Mouse (Mus musculus): ENCODE measurements around the gene Ncs1. TPM values are rescaled to one million over a fixed set of nuclear protein-coding genes. Genes with fewer than 3 reads are reported as not detected.

Ncs1 gene
- polyA plus RNA-seq, 1 experiment from 2014 or later: 59.5 TPM

- H3K27ac ChIP-seq (replicated peaks; ENCODE audit: low read depth, low read length): no peak overlapping the region
- H3K36me3 ChIP-seq (replicated peaks; ENCODE audit: control insufficient read depth, insufficient read depth, low read depth, low read length): no peaks in the 10 kb centered on the region
- no peak for ATAC-seq (replicated peaks; ENCODE audit: insufficient number of reproducible peaks, low FRiP score, low TSS enrichment, low read depth)
- H3K4me1 ChIP-seq (ENCODE audit: control insufficient read depth, insufficient read depth, low read length): no peaks in the 10 kb centered on the region
- H3K4me3 ChIP-seq (ENCODE audit: low read depth, low read length): no peak overlapping the region
- DNase-seq (ENCODE audit: low spot score): no peak
- 69% methylated on average over 7 of the region's 7 CpGs for whole genome bisulfite sequencing
- H3K9ac ChIP-seq (replicated peaks; ENCODE audit: low read length): no peak overlapping the region
- H3K4me2 ChIP-seq (ENCODE audit: low read depth, low read length): no peak overlapping the region
- H3K9me3 ChIP-seq (replicated peaks; ENCODE audit: control insufficient read depth, low read length): no peaks in the 10 kb centered on the region
- H3K27me3 ChIP-seq (ENCODE audit: control insufficient read depth, insufficient read depth, low read length): no peaks in the 10 kb centered on the region
Observed at GRCm38 (mm10) chr2:31220844-31221243, 24.8 kb upstream of the Ncs1 start.

DNA sequence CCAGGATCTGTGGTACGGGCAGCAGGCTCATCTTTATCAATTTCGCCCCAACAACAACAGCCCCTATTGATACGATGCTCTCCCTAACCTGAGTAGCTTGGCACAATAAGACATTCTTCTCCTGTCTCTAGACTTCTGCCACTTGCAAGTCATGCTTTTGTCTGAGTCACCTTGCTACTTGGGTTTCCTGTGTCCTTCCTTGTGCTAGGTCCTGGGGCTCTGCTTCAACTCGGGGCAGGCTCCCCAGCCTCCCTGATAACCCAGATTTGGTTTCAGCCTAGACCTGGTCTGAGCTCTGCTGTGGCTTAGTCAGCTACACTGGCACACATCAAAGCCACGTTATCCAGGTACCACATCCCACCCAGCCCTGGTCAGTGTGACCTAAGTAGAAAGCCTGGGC, 24.0 kb upstream of the Ncs1 start:
- WGBS: 82% methylated on average over 5 of the region's 5 CpGs
- Histone ChIP-seq H3K9me3 (replicated peaks; ENCODE audit: control insufficient read depth, low read length) (peaks cover 7% of the 10 kb centered on the region), H3K4me3 (ENCODE audit: low read depth, low read length) (no peak overlapping the region), H3K36me3 (replicated peaks; ENCODE audit: control insufficient read depth, insufficient read depth, low read depth, low read length) (no peaks in the 10 kb centered on the region), H3K27me3 (ENCODE audit: control insufficient read depth, insufficient read depth, low read length) (no peaks in the 10 kb centered on the region), H3K27ac (replicated peaks; ENCODE audit: low read depth, low read length) (no peak overlapping the region), H3K4me2 (ENCODE audit: low read depth, low read length) (no peak overlapping the region), H3K4me1 (ENCODE audit: control insufficient read depth, insufficient read depth, low read length) (no peaks in the 10 kb centered on the region), H3K9ac (replicated peaks; ENCODE audit: low read length) (no peak overlapping the region)
- no peak for DNase-seq (ENCODE audit: low spot score)
- ATAC-seq (replicated peaks; ENCODE audit: insufficient number of reproducible peaks, low FRiP score, low TSS enrichment, low read depth): no peak

DNA sequence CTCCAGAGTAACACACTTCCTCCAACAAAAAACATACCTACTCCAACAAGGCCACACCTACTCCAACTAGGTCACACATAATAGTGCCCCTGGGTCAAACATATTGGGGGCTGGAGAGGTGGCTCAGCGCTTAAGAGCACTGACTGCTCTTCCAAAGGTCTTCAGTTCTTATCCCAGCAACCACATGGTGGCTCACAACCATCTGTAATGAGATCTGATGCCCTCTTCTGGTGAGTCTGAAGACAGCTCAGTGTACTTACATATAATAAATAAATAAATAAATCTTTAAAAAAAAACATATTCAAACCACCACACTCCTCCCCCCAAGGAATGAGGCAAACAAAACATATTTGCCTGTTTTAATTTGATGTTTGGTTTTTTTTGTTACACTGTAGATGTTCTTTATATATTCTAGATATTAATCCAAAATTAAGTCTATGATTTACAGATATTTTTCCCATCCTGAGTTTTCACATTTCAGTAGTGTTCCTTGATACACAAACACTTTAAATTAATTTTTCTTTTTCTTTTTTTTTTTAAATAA, 16.8 kb upstream of the Ncs1 start:
- Histone ChIP-seq H3K27me3 (ENCODE audit: control insufficient read depth, insufficient read depth, low read length) (no peaks in the 10 kb centered on the region), H3K4me3 (ENCODE audit: low read depth, low read length) (no peak overlapping the region), H3K27ac (replicated peaks; ENCODE audit: low read depth, low read length) (no peak overlapping the region), H3K9me3 (replicated peaks; ENCODE audit: control insufficient read depth, low read length) (peaks cover 7% of the 10 kb centered on the region), H3K4me1 (ENCODE audit: control insufficient read depth, insufficient read depth, low read length) (no peaks in the 10 kb centered on the region), H3K9ac (replicated peaks; ENCODE audit: low read length) (no peak overlapping the region), H3K4me2 (ENCODE audit: low read depth, low read length) (no peak overlapping the region), H3K36me3 (replicated peaks; ENCODE audit: control insufficient read depth, insufficient read depth, low read depth, low read length) (no peaks in the 10 kb centered on the region)
- 52% methylated on average over 1 of the region's 1 CpGs for WGBS
- ATAC-seq (replicated peaks; ENCODE audit: insufficient number of reproducible peaks, low FRiP score, low TSS enrichment, low read depth): no peak
- no peak for DNase-seq (ENCODE audit: low spot score)

DNA sequence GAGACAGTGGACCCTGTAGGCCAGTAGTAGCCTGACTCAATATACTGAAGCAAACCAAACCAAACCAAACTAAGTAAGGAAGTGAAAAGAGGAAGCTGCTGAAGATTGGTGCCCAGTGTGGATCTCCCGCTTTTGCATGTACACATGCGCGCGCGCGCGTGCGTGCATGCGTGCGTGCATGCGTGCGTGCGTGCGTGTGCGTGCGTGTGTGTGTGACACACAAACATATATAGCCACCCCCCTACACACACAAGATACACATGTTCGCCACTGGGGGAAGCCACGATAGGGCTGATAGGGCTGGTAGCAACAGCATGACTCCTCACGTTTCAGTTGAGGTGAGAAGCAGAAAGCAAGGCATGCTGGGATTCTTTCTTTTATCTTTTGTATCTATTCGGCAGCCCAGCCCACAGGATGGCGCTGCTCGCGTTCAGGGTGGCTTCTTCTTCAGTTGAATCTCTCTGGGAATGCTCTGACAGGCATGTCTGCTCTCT, 6.4 kb upstream of the Ncs1 start:
- Histone ChIP-seq H3K4me2 (ENCODE audit: low read depth, low read length) (no peak overlapping the region; the same call in 1 of the 2 replicates), H3K9ac (replicated peaks; ENCODE audit: low read length) (no peak overlapping the region), H3K36me3 (replicated peaks; ENCODE audit: control insufficient read depth, insufficient read depth, low read depth, low read length) (no peaks in the 10 kb centered on the region), H3K27ac (replicated peaks; ENCODE audit: low read depth, low read length) (no peak overlapping the region), H3K9me3 (replicated peaks; ENCODE audit: control insufficient read depth, low read length) (no peaks in the 10 kb centered on the region), H3K4me1 (ENCODE audit: control insufficient read depth, insufficient read depth, low read length) (no peaks in the 10 kb centered on the region), H3K27me3 (ENCODE audit: control insufficient read depth, insufficient read depth, low read length) (no peaks in the 10 kb centered on the region), H3K4me3 (ENCODE audit: low read depth, low read length) (no peak overlapping the region)
- peak; percentile 63 for DNase-seq (ENCODE audit: low spot score)
- WGBS: 33% methylated on average over 23 of the region's 23 CpGs
- no peak for ATAC-seq (replicated peaks; ENCODE audit: insufficient number of reproducible peaks, low FRiP score, low TSS enrichment, low read depth)

GRCm38 (mm10) chr2:31239833-31240232, 5.8 kb upstream of the Ncs1 start:
- 74% methylated on average over 6 of the region's 6 CpGs for WGBS
- Histone ChIP-seq H3K36me3 (replicated peaks; ENCODE audit: control insufficient read depth, insufficient read depth, low read depth, low read length) (no peaks in the 10 kb centered on the region), H3K4me3 (ENCODE audit: low read depth, low read length) (no peak overlapping the region), H3K9ac (replicated peaks; ENCODE audit: low read length) (no peak overlapping the region), H3K9me3 (replicated peaks; ENCODE audit: control insufficient read depth, low read length) (no peaks in the 10 kb centered on the region), H3K27me3 (ENCODE audit: control insufficient read depth, insufficient read depth, low read length) (no peaks in the 10 kb centered on the region), H3K27ac (replicated peaks; ENCODE audit: low read depth, low read length) (no peak overlapping the region), H3K4me1 (ENCODE audit: control insufficient read depth, insufficient read depth, low read length) (no peaks in the 10 kb centered on the region), H3K4me2 (ENCODE audit: low read depth, low read length) (no peak overlapping the region; the same call in 1 of the 2 replicates)
- no peak for ATAC-seq (replicated peaks; ENCODE audit: insufficient number of reproducible peaks, low FRiP score, low TSS enrichment, low read depth)
- no peak for DNase-seq (ENCODE audit: low spot score)

- H3K4me1 ChIP-seq (ENCODE audit: control insufficient read depth, insufficient read depth, low read length): no peaks in the 10 kb centered on the region
- DNase-seq (ENCODE audit: low spot score): peak; percentile 58
- H3K9ac ChIP-seq (replicated peaks; ENCODE audit: low read length): no peak overlapping the region
- 8% methylated on average over 7 of the region's 7 CpGs for WGBS
- no peak overlapping the region for H3K4me3 ChIP-seq (ENCODE audit: low read depth, low read length)
- no peak overlapping the region for H3K27ac ChIP-seq (replicated peaks; ENCODE audit: low read depth, low read length)
- no peak overlapping the region for H3K4me2 ChIP-seq (ENCODE audit: low read depth, low read length)
- no peaks in the 10 kb centered on the region for H3K27me3 ChIP-seq (ENCODE audit: control insufficient read depth, insufficient read depth, low read length)
- no peaks in the 10 kb centered on the region for H3K9me3 ChIP-seq (replicated peaks; ENCODE audit: control insufficient read depth, low read length)
- H3K36me3 ChIP-seq (replicated peaks; ENCODE audit: control insufficient read depth, insufficient read depth, low read depth, low read length): no peaks in the 10 kb centered on the region
- no peak for ATAC-seq (replicated peaks; ENCODE audit: insufficient number of reproducible peaks, low FRiP score, low TSS enrichment, low read depth)
Observed at GRCm38 (mm10) chr2:31241639-31242038, 4.0 kb upstream of the Ncs1 start.

DNA sequence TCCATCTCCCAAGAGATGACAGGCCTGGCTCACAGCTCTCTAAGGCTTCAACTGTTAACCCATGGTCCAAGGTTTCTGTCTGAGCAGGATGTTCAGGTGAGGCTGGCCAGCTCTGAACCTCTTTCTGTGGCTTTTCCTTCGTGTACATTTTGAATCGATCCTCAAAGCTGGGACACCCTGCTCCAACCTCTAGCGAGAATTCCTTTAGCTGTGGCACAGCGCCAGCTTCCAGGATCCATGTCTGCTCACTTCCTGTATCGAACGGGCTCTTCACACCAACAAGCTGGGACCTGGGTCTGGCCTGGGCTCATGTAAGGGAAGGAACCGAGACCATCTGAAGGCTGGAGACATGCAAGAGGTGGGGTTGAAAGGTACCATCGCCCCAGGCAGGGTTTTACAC, 1.4 kb upstream of the Ncs1 start:
- Histone ChIP-seq H3K27me3 (ENCODE audit: control insufficient read depth, insufficient read depth, low read length) (no peaks in the 10 kb centered on the region), H3K9ac (replicated peaks; ENCODE audit: low read length) (no peak overlapping the region; the same call in 1 of the 2 replicates), H3K4me3 (ENCODE audit: low read depth, low read length) (no peak overlapping the region), H3K36me3 (replicated peaks; ENCODE audit: control insufficient read depth, insufficient read depth, low read depth, low read length) (no peaks in the 10 kb centered on the region), H3K27ac (replicated peaks; ENCODE audit: low read depth, low read length) (no peak overlapping the region), H3K4me1 (ENCODE audit: control insufficient read depth, insufficient read depth, low read length) (peaks cover 2% of the 10 kb centered on the region; the same call in 1 of the 2 replicates), H3K9me3 (replicated peaks; ENCODE audit: control insufficient read depth, low read length) (no peaks in the 10 kb centered on the region), H3K4me2 (ENCODE audit: low read depth, low read length) (no peak overlapping the region)
- no peak for DNase-seq (ENCODE audit: low spot score)
- WGBS: 81% methylated on average over 8 of the region's 8 CpGs
- no peak for ATAC-seq (replicated peaks; ENCODE audit: insufficient number of reproducible peaks, low FRiP score, low TSS enrichment, low read depth)

GRCm38 (mm10) chr2:31245051-31245450, 572 bp upstream of the Ncs1 start:
- peak; percentile 7; the same call in 1 of the 2 replicates for ATAC-seq (replicated peaks; ENCODE audit: insufficient number of reproducible peaks, low FRiP score, low TSS enrichment, low read depth)

More at GRCm38 (mm10) chr2:31245051-31245450, 572 bp upstream of the Ncs1 start:
- H3K9me3 ChIP-seq (replicated peaks; ENCODE audit: control insufficient read depth, low read length): no peaks in the 10 kb centered on the region
- peak overlapping the region; percentile 90 for H3K4me2 ChIP-seq (ENCODE audit: low read depth, low read length)
- DNase-seq (ENCODE audit: low spot score): no peak
- H3K27me3 ChIP-seq (ENCODE audit: control insufficient read depth, insufficient read depth, low read length): no peaks in the 10 kb centered on the region
- no peak overlapping the region for H3K27ac ChIP-seq (replicated peaks; ENCODE audit: low read depth, low read length)
- WGBS: 7% methylated on average over 5 of the region's 5 CpGs
- H3K36me3 ChIP-seq (replicated peaks; ENCODE audit: control insufficient read depth, insufficient read depth, low read depth, low read length): no peaks in the 10 kb centered on the region
- H3K4me1 ChIP-seq (ENCODE audit: control insufficient read depth, insufficient read depth, low read length): peaks cover 2% of the 10 kb centered on the region; the same call in 1 of the 2 replicates
- peak overlapping the region; percentile 96 for H3K9ac ChIP-seq (replicated peaks; ENCODE audit: low read length)
- H3K4me3 ChIP-seq (ENCODE audit: low read depth, low read length): peak overlapping the region; percentile 90
